In the genomic region with DNA sequence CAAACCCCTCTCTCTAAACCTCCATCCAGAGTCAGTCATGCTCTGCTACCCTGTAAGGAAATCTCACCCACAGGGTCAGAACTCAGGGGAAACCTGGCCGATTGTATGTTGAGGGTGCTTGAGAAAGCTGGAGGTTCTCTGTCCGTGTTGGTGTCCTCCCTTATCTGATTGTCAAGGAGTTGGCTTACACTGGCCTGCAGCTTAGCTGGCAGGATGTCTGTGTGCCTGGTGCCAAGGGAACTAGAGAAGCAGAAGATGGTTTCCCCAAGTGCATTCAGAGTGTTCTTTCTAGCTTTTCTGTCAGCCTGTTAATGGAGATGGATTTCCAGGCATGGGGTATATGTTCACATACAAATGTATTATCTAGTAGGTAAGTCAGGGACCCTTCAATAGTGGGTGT, we compare ENCODE assay signal across 15 mouse cellular contexts.
"Had no signal": no experiment of that assay in that cellular context is flagged by ENCODE, and none has a peak within 500 bp of the region (broad histone marks: within the 10 kb centered on the region; RNA-seq: fewer than 3 reads in every experiment).

No protein-coding gene starts in this region.

- DNase-seq: kidney, adult 2 months; kidney, postnatal 25 days; layer of hippocampus, adult 9-11 months; layer of hippocampus, postnatal 36 days; lung, embryonic 14.5 days; lung, postnatal 14 days; retina, postnatal 1 day; right cerebral cortex, postnatal 4 days; spleen, adult 18-20 months; thymus, adult 18-20 months; thymus, postnatal 14 days had no signal

- ATAC-seq: midbrain, embryonic 16.5 days had no signal

- H3K4me1 ChIP-seq: limb, embryonic 15.5 days; midbrain, embryonic 12.5 days; neural tube, embryonic 13.5 days had no signal

- H3K9ac ChIP-seq: limb, embryonic 15.5 days; lung, embryonic 14.5 days; midbrain, embryonic 12.5 days; neural tube, embryonic 13.5 days had no signal

- H3K4me2 ChIP-seq: limb, embryonic 15.5 days; lung, embryonic 14.5 days; midbrain, embryonic 12.5 days; neural tube, embryonic 13.5 days had no signal

- H3K27ac ChIP-seq: limb, embryonic 15.5 days; midbrain, embryonic 12.5 days; neural tube, embryonic 13.5 days had no signal

- H3K4me3 ChIP-seq: limb, embryonic 15.5 days; midbrain, embryonic 12.5 days; neural tube, embryonic 13.5 days had no signal

- H3K36me3 ChIP-seq: midbrain, embryonic 12.5 days; neural tube, embryonic 13.5 days had no signal

- H3K9me3 ChIP-seq: limb, embryonic 15.5 days; midbrain, embryonic 12.5 days; neural tube, embryonic 13.5 days had no signal

- H3K27me3 ChIP-seq: limb, embryonic 15.5 days; midbrain, embryonic 12.5 days; neural tube, embryonic 13.5 days had no signal
